Mouse (Mus musculus) small intestine, adult 2 months (tissue): ENCODE data around the gene Dirc2. TPM values are rescaled to one million over a fixed set of nuclear protein-coding genes. Genes with fewer than 3 reads are reported as not detected.
A peak's percentile ranks its signal among the peaks of the same experiment; 100 is the strongest.

Experiments used
- H3K27ac ChIP-seq: fragments of 200-500 bp; 2 replicates; pipeline ENCODE4 v1.5.1; 2012; ENCODE audit warnings: low read depth, low read length, control low read depth, inconsistent platforms; ENCODE audit not compliant: insufficient read depth
- H3K27me3 ChIP-seq: fragments of 200-500 bp; 2 replicates; pipeline ENCODE4 v1.6.1; 2012; ENCODE audit warnings: mild to moderate bottlenecking, moderate library complexity, low read length, inconsistent platforms; ENCODE audit not compliant: control insufficient read depth, insufficient read depth
- H3K36me3 ChIP-seq: fragments of 200-500 bp; 2 replicates; pipeline ENCODE4 v1.6.1; 2012; ENCODE audit warnings: mild to moderate bottlenecking, low read length, control low read depth, inconsistent platforms; ENCODE audit not compliant: control insufficient read depth, insufficient read depth
- H3K4me1 ChIP-seq: fragments of 200-500 bp; 2 replicates; pipeline ENCODE4 v1.6.1; 2012; ENCODE audit warnings: low read length, inconsistent platforms, mixed read lengths; ENCODE audit not compliant: control insufficient read depth, insufficient read depth, insufficient read length
- H3K4me3 ChIP-seq: fragments of 200-500 bp; 2 replicates; pipeline ENCODE4 v1.5.1; 2012; ENCODE audit warnings: low read depth, mild to moderate bottlenecking, control low read depth, inconsistent platforms, low read length, moderate library complexity
- CTCF ChIP-seq: fragments of 200-500 bp; IDR thresholded peaks from 2 replicates; pipeline ENCODE4 v1.5.1; 2012; ENCODE audit warnings: low read depth, mild to moderate bottlenecking, control low read depth, inconsistent platforms, low read length, moderate library complexity, mixed read lengths; ENCODE audit not compliant: insufficient replicate concordance, insufficient read length; ENCODE audit errors: extremely low read depth
- POLR2A ChIP-seq: fragments of 200-500 bp; IDR thresholded peaks from 2 replicates; pipeline ENCODE4 v1.6.1; 2012; ENCODE audit warnings: low read depth, mild to moderate bottlenecking, control low read depth, inconsistent platforms, low read length, moderate library complexity
- WGBS: fragments of 180-500 bp; shearing (Covaris S2); methylation state at CpG from one replicate; pipeline ENCODE4 v1.1.7; 2018; 5-methylcytosine and 5-hydroxymethylcytosine counted together
- polyA plus RNA-seq: library from polyadenylated mRNA; depleted of rRNA; stranded (reverse); fragments of >200 nt; gene quantifications from 2 replicates; pipeline ENCODE4 v1.2.3, GENCODE M21; 2012

Gene Dirc2
- polyA plus RNA-seq, 1 experiment, result 52.7 TPM

- WGBS, result 78% methylated on average over 7 of the region's 7 CpGs
- TF ChIP-seq POLR2A (no peak), CTCF (no peak)
Measured at GRCm38 (mm10) chr16:35738096-35738767, 30.9 kb downstream of the Dirc2 start.

DNA sequence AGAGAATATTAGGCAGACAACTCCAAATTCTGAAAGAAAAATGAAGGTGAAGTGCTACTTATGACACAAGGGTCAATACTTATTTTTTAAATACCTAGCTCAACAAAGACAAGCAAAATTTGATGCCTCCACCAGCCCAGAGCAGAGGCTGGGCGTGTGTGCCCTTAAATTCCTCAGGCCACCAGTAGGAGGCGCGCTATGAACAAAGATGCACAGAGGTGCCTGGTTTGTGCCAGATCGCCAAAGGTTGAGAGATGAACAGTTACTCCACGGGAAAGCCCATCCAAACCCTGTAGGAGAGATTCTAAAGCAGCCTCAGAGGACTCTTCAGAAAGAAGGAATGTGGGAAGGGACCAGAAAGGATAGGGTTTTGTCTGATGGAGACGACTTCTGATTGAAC lies 35.1 kb downstream of the Dirc2 start:
- WGBS, result 12% methylated on average over 6 of the region's 6 CpGs
- H3K4me1 ChIP-seq, result peaks cover 7% of the 10 kb centered on the region
- TF ChIP-seq POLR2A (no peak), CTCF (peak; percentile 92)

More at GRCm38 (mm10) chr16:35738096-35738767, 30.9 kb downstream of the Dirc2 start:
- Histone ChIP-seq H3K4me3 (no peak overlapping the region), H3K36me3 (peaks cover 9% of the 10 kb centered on the region), H3K27ac (no peak overlapping the region), H3K4me1 (peaks cover 7% of the 10 kb centered on the region), H3K27me3 (no peaks in the 10 kb centered on the region)

DNA sequence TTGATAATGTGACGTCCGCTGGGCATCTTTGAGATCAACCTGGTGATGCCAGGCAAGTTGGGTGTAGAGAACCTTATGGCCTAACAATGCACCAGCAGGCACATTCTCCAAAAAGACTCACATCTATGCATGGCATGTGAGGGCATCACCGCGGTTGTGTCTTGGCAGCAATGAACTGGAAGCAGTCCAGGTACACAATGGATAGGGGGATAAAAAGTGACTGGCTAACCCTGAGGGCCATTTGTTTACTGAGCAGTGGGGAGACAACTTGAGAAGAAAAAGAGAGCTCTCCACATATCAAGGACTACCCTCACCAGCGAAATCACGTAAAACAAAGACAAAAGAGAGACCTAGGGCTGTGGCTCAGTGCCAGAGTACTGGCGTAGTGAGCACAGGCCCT lies 37.1 kb downstream of the Dirc2 start:
- TF ChIP-seq CTCF, result no peak
- no peak for TF ChIP-seq POLR2A
- no peak overlapping the region for H3K27ac ChIP-seq
- H3K27me3 ChIP-seq, result no peaks in the 10 kb centered on the region
- peaks cover 35% of the 10 kb centered on the region for H3K36me3 ChIP-seq
- 89% methylated on average over 7 of the region's 7 CpGs for WGBS
- no peaks in the 10 kb centered on the region for H3K4me1 ChIP-seq
- H3K4me3 ChIP-seq, result no peak overlapping the region

More for the DNA sequence above, 35.1 kb downstream of the Dirc2 start:
- Histone ChIP-seq H3K36me3 (peaks cover 30% of the 10 kb centered on the region), H3K4me3 (no peak overlapping the region), H3K27me3 (no peaks in the 10 kb centered on the region), H3K27ac (no peak overlapping the region)

DNA sequence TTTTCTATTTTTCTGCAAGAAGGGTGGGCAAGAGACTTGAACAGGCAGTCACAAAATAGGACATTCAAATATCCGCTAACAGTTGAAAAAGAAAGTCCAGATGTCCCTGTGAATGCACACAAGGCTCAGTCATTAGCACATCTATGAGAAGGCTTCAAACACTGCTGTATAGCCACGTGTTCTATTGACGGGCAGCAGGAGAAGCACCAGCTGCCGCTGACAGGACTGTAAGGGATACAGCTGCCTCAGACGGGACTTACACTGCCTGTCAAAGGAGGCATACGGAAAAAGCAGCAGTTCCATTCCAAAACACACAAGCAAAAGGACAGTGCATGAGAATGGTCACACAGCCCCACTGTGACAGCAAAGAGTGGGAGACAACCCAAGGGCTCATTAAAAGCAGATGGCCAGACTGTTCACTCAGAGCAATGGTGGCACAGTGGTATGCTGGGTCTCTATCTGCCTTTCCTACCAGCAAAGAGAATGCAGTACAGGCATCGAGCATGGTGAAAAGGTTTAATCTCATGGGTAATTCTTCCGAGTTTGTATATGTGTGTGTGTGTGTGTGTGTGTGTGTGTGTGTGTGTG lies 39.9 kb downstream of the Dirc2 start:
- no peak overlapping the region for H3K27ac ChIP-seq
- no peaks in the 10 kb centered on the region for H3K4me1 ChIP-seq
- WGBS, result 86% methylated on average over 8 of the region's 8 CpGs
- no peaks in the 10 kb centered on the region for H3K27me3 ChIP-seq
- peaks cover 40% of the 10 kb centered on the region for H3K36me3 ChIP-seq
- TF ChIP-seq CTCF (no peak), POLR2A (no peak)
- H3K4me3 ChIP-seq, result no peak overlapping the region

GRCm38 (mm10) chr16:35726601-35727000 lies 42.6 kb downstream of the Dirc2 start:
- Histone ChIP-seq H3K27ac (no peak overlapping the region), H3K27me3 (no peaks in the 10 kb centered on the region), H3K4me1 (no peaks in the 10 kb centered on the region), H3K4me3 (no peak overlapping the region), H3K36me3 (peaks cover 29% of the 10 kb centered on the region)
- WGBS, result 91% methylated on average over 2 of the region's 2 CpGs
- TF ChIP-seq POLR2A (no peak), CTCF (no peak)

DNA sequence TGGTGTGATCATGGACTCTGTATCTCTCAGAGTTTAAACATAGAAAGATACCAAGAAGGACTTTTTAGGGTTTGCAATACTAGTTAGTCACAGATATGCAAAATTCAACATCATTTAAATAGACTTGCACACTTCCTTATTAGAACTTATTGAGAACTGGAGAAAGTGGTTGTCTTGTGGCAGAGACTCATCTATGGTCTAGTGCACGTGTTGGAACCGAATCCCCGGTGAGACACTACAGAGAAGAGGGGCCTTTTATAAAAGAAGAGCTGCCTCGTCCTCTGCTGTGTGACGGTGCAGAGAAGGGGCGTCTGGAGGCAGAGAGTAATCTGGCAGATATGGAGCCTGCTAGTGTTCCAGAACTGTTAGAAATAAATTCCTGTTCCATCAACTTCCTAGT lies 44.6 kb downstream of the Dirc2 start:
- Histone ChIP-seq H3K27ac (no peak overlapping the region), H3K4me3 (no peak overlapping the region), H3K36me3 (peaks cover 28% of the 10 kb centered on the region), H3K27me3 (no peaks in the 10 kb centered on the region), H3K4me1 (no peaks in the 10 kb centered on the region)
- TF ChIP-seq POLR2A, result no peak
- WGBS, result 91% methylated on average over 6 of the region's 6 CpGs

DNA sequence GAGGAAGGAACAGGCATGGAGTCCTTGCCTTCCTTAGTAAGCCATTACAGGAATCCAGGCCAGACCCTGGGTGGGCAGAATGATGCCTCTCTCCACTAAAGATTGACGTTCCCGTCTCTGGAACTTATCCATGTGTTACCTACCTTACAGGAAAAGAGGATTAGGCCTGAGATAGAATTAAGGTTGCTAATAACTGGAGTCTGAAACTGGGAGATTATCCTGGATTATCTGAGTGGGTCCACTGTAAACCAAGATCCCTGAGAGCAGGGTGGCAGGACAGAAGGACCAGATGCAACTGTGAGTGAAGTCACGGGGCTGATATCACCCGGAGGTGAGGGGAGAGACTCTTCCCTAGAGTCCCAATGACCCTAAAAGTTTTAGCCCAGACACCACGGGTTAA lies 51.4 kb downstream of the Dirc2 start:
- Histone ChIP-seq H3K36me3 (peaks cover 34% of the 10 kb centered on the region), H3K4me3 (no peak overlapping the region)
- 92% methylated on average over 5 of the region's 5 CpGs for WGBS

More for the DNA sequence above, 51.4 kb downstream of the Dirc2 start:
- Histone ChIP-seq H3K27me3 (no peaks in the 10 kb centered on the region), H3K27ac (no peak overlapping the region), H3K4me1 (no peaks in the 10 kb centered on the region)
- TF ChIP-seq POLR2A, result no peak
- TF ChIP-seq CTCF, result no peak
